Mouse (Mus musculus) lung, postnatal 4 days (tissue): ENCODE measurements around the gene Psg25.
"Not testable (repeated sequence)": the region's sequence is repeated elsewhere in the genome, so short reads cannot be mapped to it uniquely, and the experiment has no call there.

Source experiments
- DNase-seq, 2 experiments: peaks; one replicate each; pipeline ENCODE4 v3.0.0; 2021

Gene Psg25

GRCm38 (mm10) chr7:18532169-18532568 is at the start of gene Psg25:
TSS of gene Psg25 (minus strand) at chr7:18532269.
- DNase-seq = no peak

- DNase-seq = no peak
Measured at GRCm38 (mm10) chr7:18567205-18567604, 35.1 kb upstream of the Psg25 start, which contains the start of gene Psg27. TSS of gene Psg27 (minus strand) at chr7:18567305.

- DNase-seq = no peak
Measured at GRCm38 (mm10) chr7:18559850-18560249, 27.8 kb upstream of the Psg25 start.

- not testable (repeated sequence) for DNase-seq
Measured at GRCm38 (mm10) chr7:18555751-18556150, 23.7 kb upstream of the Psg25 start.

- DNase-seq = no peak
Measured at GRCm38 (mm10) chr7:18533420-18533819, 1.4 kb upstream of the Psg25 start.

GRCm38 (mm10) chr7:18524668-18525067 is 7.4 kb downstream of the Psg25 start:
- DNase-seq = no peak

- not testable (repeated sequence) for DNase-seq
Measured at GRCm38 (mm10) chr7:18512848-18513247, 19.2 kb downstream of the Psg25 start.

GRCm38 (mm10) chr7:18512417-18512816 is 19.7 kb downstream of the Psg25 start:
- not testable (repeated sequence) for DNase-seq

- DNase-seq = no peak
Measured at GRCm38 (mm10) chr7:18511479-18511878, 20.6 kb downstream of the Psg25 start.

- DNase-seq = no peak
Measured at GRCm38 (mm10) chr7:18484077-18484476, 48.0 kb downstream of the Psg25 start, which contains the start of gene Psg26. TSS of gene Psg26 (minus strand) at chr7:18484177.
